Mouse (Mus musculus) spleen, postnatal 14 days (tissue): ENCODE measurements around the gene Tas2r107.
"Not testable (repeated sequence)": the region's sequence is repeated elsewhere in the genome, so short reads cannot be mapped to it uniquely, and the experiment has no call there.

ENCODE experiments used
- DNase-seq, 2 experiments: peaks; one replicate each; pipeline ENCODE4 v3.0.0; 2021 to 2022; ENCODE audit warnings: low spot score in 2 of 2

Tas2r107 gene

GRCm38 (mm10) chr6:131660049-131660448, at the start of gene Tas2r107:
TSS of gene Tas2r107 (minus strand) at chr6:131660149.
- DNase-seq: no peak

- DNase-seq: no peak
Observed at GRCm38 (mm10) chr6:131689963-131690362, 30.0 kb upstream of the Tas2r107 start, which contains the start of gene Tas2r114. TSS of gene Tas2r114 (minus strand) at chr6:131690063.

GRCm38 (mm10) chr6:131687395-131687794, 27.4 kb upstream of the Tas2r107 start, which contains the start of gene Tas2r105:
TSS of gene Tas2r105 (minus strand) at chr6:131687495.
- no peak for DNase-seq

- no peak for DNase-seq
Observed at GRCm38 (mm10) chr6:131685644-131686043, 25.7 kb upstream of the Tas2r107 start, which contains the start of gene Tas2r104. TSS of gene Tas2r104 (minus strand) at chr6:131685744.

GRCm38 (mm10) chr6:131678786-131679185, 18.8 kb upstream of the Tas2r107 start, which contains the start of gene Tas2r106:
TSS of gene Tas2r106 (minus strand) at chr6:131678886.
- DNase-seq: no peak

GRCm38 (mm10) chr6:131630812-131631211, 29.1 kb downstream of the Tas2r107 start, which contains the start of gene Tas2r130:
TSS of gene Tas2r130 (minus strand) at chr6:131630912.
- DNase-seq: no peak

GRCm38 (mm10) chr6:131609956-131610355, 50.0 kb downstream of the Tas2r107 start:
- not testable (repeated sequence) for DNase-seq
